Mouse (Mus musculus) brown adipose tissue, adult 24 weeks (tissue): ENCODE results near the gene Ambra1. TPM values are rescaled to one million over a fixed set of nuclear protein-coding genes. Genes with fewer than 3 reads are reported as not detected.

ENCODE experiments used
- H3K27ac ChIP-seq: fragments of 200-500 bp; replicated peaks from 2 replicates; pipeline ENCODE4 v1.5.1; 2012; ENCODE audit warnings: low read depth, mild to moderate bottlenecking, low read length
- H3K4me1 ChIP-seq: fragments of 200-500 bp; 2 replicates; pipeline ENCODE4 v1.6.1; 2012; ENCODE audit warnings: low read length, mixed read lengths; ENCODE audit not compliant: control insufficient read depth, insufficient read depth, insufficient read length
- H3K4me3 ChIP-seq: fragments of 200-500 bp; 2 replicates; pipeline ENCODE4 v1.5.1; 2012; ENCODE audit warnings: low read depth, mild to moderate bottlenecking, low read length, moderate library complexity; ENCODE audit not compliant: insufficient read depth
- polyA plus RNA-seq: library from polyadenylated mRNA; stranded (reverse); fragments of >200 nt; gene quantifications from 2 replicates; pipeline ENCODE4 v1.2.4, GENCODE M21; 2012; ENCODE audit not compliant: missing spikeins, insufficient read depth, insufficient read length

The Ambra1 gene
- polyA plus RNA-seq, result 6.9 and 8.1 TPM in 2 replicates

DNA sequence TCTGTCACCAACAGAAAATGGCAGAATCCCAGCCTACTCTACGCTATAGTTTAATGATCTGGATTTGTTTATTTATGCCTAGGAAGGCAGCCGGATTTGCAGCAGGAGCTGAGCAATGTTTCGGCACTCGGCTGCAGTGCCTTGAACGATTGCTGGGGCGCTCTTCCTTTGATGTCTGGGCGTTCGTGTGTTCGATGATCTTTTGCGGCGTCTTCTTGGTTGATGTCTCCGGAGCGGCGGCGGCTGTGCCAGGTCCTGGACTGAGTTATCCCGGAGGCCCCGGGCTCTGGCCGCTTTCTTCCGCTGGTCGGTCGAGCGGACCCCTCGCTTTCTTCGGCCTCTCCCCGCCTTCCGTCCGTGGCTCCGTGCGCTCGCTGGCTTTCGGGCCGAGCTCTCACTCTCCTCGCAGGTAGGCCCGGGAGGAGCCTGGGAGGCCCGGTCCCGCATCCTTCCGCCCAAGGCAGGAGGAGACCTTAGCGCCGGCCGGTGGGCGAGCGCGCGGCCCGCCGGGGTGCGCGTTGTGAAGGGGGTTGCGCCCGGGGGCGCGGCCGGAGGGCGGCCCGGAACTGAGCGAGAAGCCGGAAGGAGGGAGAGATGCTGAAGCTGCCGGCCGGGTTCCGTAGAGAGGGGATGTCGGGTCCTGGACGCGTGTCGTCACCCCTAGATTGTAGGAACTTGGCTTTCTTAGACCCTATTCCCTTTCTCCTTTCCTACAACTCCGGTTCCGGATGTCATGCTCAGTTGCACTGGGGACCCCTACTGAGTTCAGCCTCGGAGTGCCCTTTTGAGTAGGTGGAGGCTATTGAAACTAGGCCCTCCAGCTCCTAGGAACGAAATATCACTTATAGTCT is at the start of gene Ambra1:
Gene Ambra1, plus strand, starts transcription at position 164 of the 851 bp plus-strand sequence.
- H3K4me1 ChIP-seq, result no peaks in the 10 kb centered on the region
- H3K4me3 ChIP-seq, result peak within 1 kb of the TSS; percentile 92
- peak within 1 kb of the TSS; percentile 63 for H3K27ac ChIP-seq

GRCm38 (mm10) chr2:91682850-91683249 is 47.1 kb upstream of the Ambra1 start:
- Histone ChIP-seq H3K4me3 (no peak overlapping the region), H3K4me1 (no peaks in the 10 kb centered on the region), H3K27ac (no peak overlapping the region; the same call in 1 of the 2 replicates)

GRCm38 (mm10) chr2:91683919-91684318 is 46.0 kb upstream of the Ambra1 start:
- Histone ChIP-seq H3K4me1 (no peaks in the 10 kb centered on the region), H3K27ac (no peak overlapping the region), H3K4me3 (no peak overlapping the region)

DNA sequence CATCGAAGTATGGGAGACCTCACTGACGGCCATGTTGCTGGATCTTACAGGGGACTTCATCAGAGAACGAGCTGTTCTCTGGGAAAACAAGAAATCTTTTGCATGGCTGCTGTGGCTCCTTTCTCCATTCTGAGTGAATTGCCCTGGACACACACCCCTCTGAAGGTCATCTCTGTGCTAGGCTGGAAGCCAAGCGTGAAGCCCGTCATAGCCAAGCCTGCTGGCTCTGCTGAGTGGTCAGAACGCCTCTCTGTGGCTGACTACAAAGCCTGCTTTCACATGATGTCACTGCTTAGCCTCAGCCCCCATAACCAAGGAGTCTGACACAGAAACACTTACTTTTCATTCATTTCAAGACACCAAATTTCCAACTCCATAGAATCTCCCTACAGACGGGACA is 40.5 kb upstream of the Ambra1 start:
- Histone ChIP-seq H3K4me1 (no peaks in the 10 kb centered on the region), H3K4me3 (no peak overlapping the region), H3K27ac (no peak overlapping the region)

GRCm38 (mm10) chr2:91695436-91696224 is 34.3 kb upstream of the Ambra1 start:
- peak overlapping the region; percentile 70 for H3K27ac ChIP-seq
- H3K4me3 ChIP-seq, result no peak overlapping the region
- 0 out of 2 replicates have a peak, but pooled peaks cover 7% of the 10 kb centered on the region for H3K4me1 ChIP-seq

GRCm38 (mm10) chr2:91696225-91696590 is 33.7 kb upstream of the Ambra1 start:
- no peak overlapping the region for H3K4me3 ChIP-seq
- peak overlapping the region; percentile 70 for H3K27ac ChIP-seq
- 0 out of 2 replicates have a peak, but pooled peaks cover 7% of the 10 kb centered on the region for H3K4me1 ChIP-seq

DNA sequence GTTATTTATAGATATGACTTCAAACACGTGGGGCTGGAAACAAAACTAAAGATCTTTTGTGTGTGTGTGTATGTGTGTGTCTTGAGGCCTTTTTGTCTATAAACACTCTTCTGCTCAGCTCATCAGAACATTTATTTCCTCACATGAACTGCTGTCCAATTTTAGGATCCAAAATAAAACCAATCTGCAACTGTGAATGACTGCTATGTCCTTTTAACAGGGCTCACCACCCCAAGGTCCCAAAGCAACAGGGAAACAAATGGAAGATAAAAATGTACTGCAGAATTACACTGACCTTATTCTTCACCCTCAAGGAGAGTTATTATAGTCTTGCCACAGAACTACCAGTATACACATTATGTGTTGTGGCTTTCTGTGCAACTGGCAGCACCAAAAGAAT is 30.7 kb upstream of the Ambra1 start:
- H3K27ac ChIP-seq, result no peak overlapping the region
- 0 out of 2 replicates have a peak, but pooled peaks cover 7% of the 10 kb centered on the region for H3K4me1 ChIP-seq
- no peak overlapping the region for H3K4me3 ChIP-seq

GRCm38 (mm10) chr2:91701366-91701765 is 28.6 kb upstream of the Ambra1 start:
- no peak overlapping the region for H3K27ac ChIP-seq
- no peak overlapping the region for H3K4me3 ChIP-seq
- H3K4me1 ChIP-seq, result 0 out of 2 replicates have a peak, but pooled peaks cover 2% of the 10 kb centered on the region

DNA sequence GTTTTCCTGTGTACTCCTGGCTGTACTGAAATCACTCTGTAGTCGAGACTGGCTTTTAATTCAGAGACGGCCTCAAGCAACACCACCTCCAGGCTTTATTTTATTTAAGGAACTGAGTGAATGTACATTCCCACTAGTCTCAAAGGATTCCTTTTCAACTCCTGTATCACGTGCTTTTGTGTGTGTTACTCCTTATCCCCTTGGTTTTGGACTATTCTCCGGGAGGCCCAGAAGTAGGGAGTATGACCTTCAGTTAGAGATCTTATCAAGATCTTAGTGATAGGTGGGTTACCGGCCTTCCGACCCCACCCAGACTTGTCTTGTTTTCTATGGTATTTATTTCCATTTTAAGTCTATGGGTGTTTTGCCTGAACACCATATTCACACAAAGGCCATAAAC is 24.2 kb upstream of the Ambra1 start:
- peaks cover 2% of the 10 kb centered on the region for H3K4me1 ChIP-seq

DNA sequence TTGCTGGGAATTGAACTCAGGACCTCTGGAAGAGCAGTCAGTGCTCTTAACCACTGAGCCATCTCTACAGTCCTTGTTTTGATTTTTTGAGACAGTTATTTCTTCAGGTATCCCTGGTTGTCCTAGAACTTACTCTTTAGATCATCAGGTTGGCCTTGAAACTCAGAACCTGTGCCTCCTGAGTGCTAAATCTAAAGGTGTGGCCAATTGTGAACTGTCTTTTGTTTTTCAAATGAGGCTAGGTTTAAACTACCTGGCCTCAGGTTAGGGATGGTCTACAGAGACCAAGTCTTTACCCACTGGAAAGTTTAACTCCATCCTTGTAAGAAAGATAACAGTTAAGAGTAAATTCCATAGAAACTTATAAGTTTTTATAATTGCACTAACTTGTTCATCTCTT is 23.5 kb upstream of the Ambra1 start:
- Histone ChIP-seq H3K4me1 (peaks cover 2% of the 10 kb centered on the region), H3K4me3 (no peak overlapping the region), H3K27ac (no peak overlapping the region)

More for the DNA sequence above, 24.2 kb upstream of the Ambra1 start:
- H3K27ac ChIP-seq, result no peak overlapping the region
- no peak overlapping the region for H3K4me3 ChIP-seq

DNA sequence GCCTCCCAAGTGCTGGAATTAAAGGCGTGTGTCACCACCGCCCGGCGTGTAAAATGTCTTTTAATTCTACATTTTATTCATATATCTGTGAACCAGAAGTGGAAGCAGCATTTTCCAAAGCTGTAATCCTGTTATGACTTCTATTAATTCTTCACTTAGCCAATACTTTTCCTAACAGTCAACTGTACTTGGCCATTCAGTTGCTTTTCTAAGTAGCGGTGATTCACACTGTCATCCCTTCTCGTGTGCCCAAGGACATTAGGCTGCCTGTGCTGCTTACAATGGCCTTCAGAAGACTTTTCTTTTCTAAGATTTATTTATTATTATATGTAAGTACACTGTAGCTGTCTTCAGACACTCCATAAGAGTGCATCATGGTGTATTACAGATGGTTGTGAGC is 21.6 kb upstream of the Ambra1 start:
- Histone ChIP-seq H3K4me1 (peaks cover 2% of the 10 kb centered on the region), H3K27ac (no peak overlapping the region)

DNA sequence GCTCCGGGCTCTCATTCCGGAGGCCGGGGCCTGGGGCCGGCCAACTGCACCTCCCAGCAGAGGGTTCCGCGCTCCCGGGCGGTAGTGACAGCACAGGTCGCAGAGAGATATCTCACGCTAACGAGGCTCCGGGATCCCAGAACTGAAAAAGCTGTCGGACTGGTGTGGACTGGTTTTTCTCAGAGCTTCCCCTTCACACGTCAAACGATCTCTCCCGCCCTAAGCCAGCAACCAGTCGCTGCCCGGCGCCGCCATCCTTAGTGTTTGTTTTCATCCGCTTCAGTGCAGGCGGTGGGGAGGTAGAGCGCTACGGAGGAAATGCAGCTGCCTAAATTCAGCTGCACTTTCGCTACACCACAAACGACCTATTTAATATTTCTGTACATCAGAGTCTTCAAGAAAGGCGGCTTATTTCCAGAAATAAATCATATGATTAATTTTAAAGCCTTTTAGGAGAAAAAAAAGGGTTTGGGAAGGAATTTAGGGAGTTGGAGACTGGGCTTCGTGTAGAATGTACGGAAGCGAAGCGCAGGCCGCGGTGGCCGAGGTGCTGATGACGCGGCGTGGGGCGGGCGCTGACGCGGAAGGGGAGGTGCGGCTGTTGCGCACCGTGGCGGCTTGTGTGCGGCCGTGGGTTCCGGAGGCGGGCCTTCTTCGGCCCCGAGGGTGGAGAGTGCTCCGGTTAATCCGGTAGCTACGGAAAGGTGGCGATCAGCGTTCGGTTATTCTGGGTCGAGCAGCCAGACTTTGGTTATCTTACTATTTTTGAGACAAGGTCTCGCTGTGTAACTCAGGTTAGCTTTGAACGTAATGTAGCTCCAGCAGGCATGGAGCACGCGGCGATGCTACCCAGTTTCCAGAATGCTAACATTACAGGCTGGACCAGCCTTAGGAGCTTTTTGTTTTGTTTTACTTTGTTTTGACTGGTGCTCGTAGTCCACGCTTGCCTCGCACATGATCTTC is 19.4 kb upstream of the Ambra1 start, which contains the start of the genes Atg13 and Harbi1:
Gene Atg13, minus strand, starts transcription at position 305 of the 963 bp plus-strand sequence.
Gene Harbi1, plus strand, starts transcription at position 581 of the 963 bp plus-strand sequence.
- peak within 1 kb of the TSS; percentile 79 for H3K27ac ChIP-seq
- H3K4me3 ChIP-seq, result peak within 1 kb of the TSS; percentile 93
- peaks cover 2% of the 10 kb centered on the region for H3K4me1 ChIP-seq

More for the DNA sequence above, 21.6 kb upstream of the Ambra1 start:
- no peak overlapping the region for H3K4me3 ChIP-seq

DNA sequence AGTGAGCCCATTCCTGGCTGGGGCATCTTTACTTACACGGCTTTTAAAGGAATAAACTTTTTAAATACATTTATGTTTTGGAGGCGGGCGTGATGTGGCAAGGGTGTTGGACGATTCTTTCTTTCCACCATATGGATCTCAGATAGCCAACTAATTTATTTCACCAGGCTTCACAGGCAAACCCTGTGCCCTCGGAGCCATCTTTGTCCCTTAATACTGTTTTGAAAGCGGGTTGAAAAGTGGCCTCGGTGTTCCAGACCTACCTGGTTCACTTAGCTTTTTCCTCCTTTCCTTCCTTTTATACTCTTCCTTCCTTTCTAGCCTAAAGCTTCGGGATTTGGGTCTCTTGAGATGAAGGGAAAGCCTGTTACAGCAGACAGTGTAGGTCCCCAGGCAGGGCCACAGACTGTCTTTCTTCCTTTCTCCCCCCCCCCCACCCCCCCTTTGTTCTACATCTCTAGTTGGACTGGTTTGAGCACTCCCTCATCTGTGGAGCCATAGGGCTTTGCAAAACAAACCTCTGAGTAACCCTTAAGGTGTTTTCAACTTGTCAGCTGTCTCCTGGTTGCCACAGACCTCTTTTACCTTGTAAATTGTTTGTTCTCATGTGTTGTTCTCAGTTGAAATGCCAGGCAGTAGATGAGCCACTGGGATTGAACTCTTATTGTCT is 18.5 kb upstream of the Ambra1 start:
- Histone ChIP-seq H3K4me3 (peak overlapping the region; percentile 93), H3K4me1 (peaks cover 2% of the 10 kb centered on the region), H3K27ac (peak overlapping the region; percentile 79)

DNA sequence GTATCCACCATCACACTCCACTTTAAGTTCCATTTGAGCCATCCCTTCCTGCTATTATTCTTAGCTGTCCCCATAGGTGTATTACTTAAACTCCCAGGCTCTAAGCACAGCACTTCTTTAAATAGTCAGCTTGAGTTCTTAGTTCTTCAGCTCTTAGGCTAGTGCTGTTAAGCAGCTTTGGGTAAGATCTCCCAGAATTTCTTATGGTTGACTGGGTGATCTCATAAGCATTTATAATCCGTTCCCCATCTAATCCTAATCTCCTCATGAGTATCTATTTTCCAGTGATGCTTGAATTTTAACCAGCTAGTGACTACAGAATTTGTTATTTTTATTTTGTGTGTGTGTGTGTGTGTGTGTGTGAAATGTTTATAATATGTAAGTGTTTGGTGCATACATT is 15.0 kb upstream of the Ambra1 start:
- Histone ChIP-seq H3K27ac (no peak overlapping the region), H3K4me1 (no peaks in the 10 kb centered on the region), H3K4me3 (no peak overlapping the region)
